8 mouse cellular contexts compared by ENCODE assay signal in genomic region chr17:22866845-22867481, GRCm38 (mm10). TPM values are rescaled to one million over a fixed set of nuclear protein-coding genes. Genes with fewer than 3 reads are reported as not detected.
DNase-seq lines count a peak whose midpoint lies in the region; ATAC-seq and TF ChIP-seq lines count a peak whose summit lies in the region.

Zfp945 (minus strand) TSS chr17:22867134.

- H3K9ac ChIP-seq in hindbrain, embryonic 12.5 days, result peak within 1 kb of the TSS; percentile 76
- peak within 1 kb of the TSS; percentile 84 for H3K9ac ChIP-seq in lung, postnatal 0 days (replicated peaks; ENCODE audit: low read depth)

- peak within 1 kb of the TSS; percentile 82 for H3K27ac ChIP-seq in hindbrain, embryonic 12.5 days
- H3K27ac ChIP-seq in lung, postnatal 0 days (ENCODE audit: low read length), result peak within 1 kb of the TSS; percentile 97

- 0% methylated on average over 20 of the region's 20 CpGs for WGBS in hindbrain, embryonic 12.5 days
- 0% methylated on average over 20 of the region's 20 CpGs for WGBS in lung, postnatal 0 days

- H3K4me1 ChIP-seq in hindbrain, embryonic 12.5 days, result peaks cover 9% of the 10 kb centered on the region
- H3K4me1 ChIP-seq in lung, postnatal 0 days (ENCODE audit: insufficient read depth, low read depth, low read length), result peaks cover 3% of the 10 kb centered on the region; the same call in 1 of the 2 replicates

- peak within 1 kb of the TSS; percentile 76 for H3K4me3 ChIP-seq in hindbrain, embryonic 12.5 days
- peak within 1 kb of the TSS; percentile 82 for H3K4me3 ChIP-seq in lung, postnatal 0 days (ENCODE audit: low read depth, low read length)

- peak; percentile 45; the same call in 1 of the 2 replicates for TF ChIP-seq EP300 in lung, postnatal 0 days (IDR thresholded peaks at IDR 0.05)

- peak; percentile 97 for ATAC-seq in hindbrain, embryonic 12.5 days (ENCODE audit: low FRiP score)
- peak; percentile 95 for ATAC-seq in lung, postnatal 0 days

- peak within 1 kb of the TSS; percentile 77 for H3K4me2 ChIP-seq in hindbrain, embryonic 12.5 days (replicated peaks)
- peak within 1 kb of the TSS; percentile 56 for H3K4me2 ChIP-seq in lung, postnatal 0 days (replicated peaks; ENCODE audit: low read depth, low read length)

- TF ChIP-seq CTCF in lung, postnatal 0 days (IDR thresholded peaks at IDR 0.05), result no peak

- DNase-seq in R1 (ENCODE audit: low read depth, low spot score), result peak; percentile 94
- DNase-seq in cerebellum, postnatal 25 days, result peak; percentile 58 to 63
- DNase-seq in frontal cortex, postnatal 14 days (ENCODE audit: low spot score in 2 of 2), result peak; percentile 61 to 63
- peak; percentile 52 to 62 for DNase-seq in layer of hippocampus, postnatal 10 days (ENCODE audit: low spot score in 2 of 2)
- DNase-seq in lung, postnatal 0 days (ENCODE audit: low spot score), result peak; percentile 96
- peak; percentile 64 for DNase-seq in ovary, postnatal 14 days (ENCODE audit: low spot score)
- DNase-seq in thymus, postnatal 25 days, result peak; percentile 48

- peaks cover 21% of the 10 kb centered on the region for H3K36me3 ChIP-seq in hindbrain, embryonic 12.5 days
- no peaks in the 10 kb centered on the region for H3K36me3 ChIP-seq in lung, postnatal 0 days (ENCODE audit: insufficient read depth, low read length)

- no peaks in the 10 kb centered on the region for H3K27me3 ChIP-seq in hindbrain, embryonic 12.5 days
- no peaks in the 10 kb centered on the region for H3K27me3 ChIP-seq in lung, postnatal 0 days (replicated peaks; ENCODE audit: insufficient read depth, low read length)

- H3K9me3 ChIP-seq in hindbrain, embryonic 12.5 days (replicated peaks), result no peaks in the 10 kb centered on the region
- H3K9me3 ChIP-seq in lung, postnatal 0 days (ENCODE audit: low read length), result no peaks in the 10 kb centered on the region

RNA-seq across cellular contexts. Expression of gene Zfp945, which starts in this region (rescaled TPM):
- polyA plus RNA-seq in hindbrain, embryonic 12.5 days (2016; fragmentation: Nextera tagmentation; extraction: Ambion mirVana), result 25.6 and 27.9 TPM in 2 replicates
- 10 to 100 TPM; 19.3 to 20.5 TPM for total RNA-seq in layer of hippocampus, postnatal 10 days (2021)
- 27.1 and 28.4 TPM in 2 replicates for polyA plus RNA-seq in lung, postnatal 0 days (2015; fragmentation: Nextera tagmentation; extraction: Ambion mirVana)

Comparison
In these comparisons a context has a peak if more than half of its experiments do, and no peak if none do; other contexts are left out.
1. Peak in every context shown above with its lines: DNase-seq, ATAC-seq, H3K4me3 ChIP-seq and H3K27ac ChIP-seq.